Mouse (Mus musculus): ENCODE data around the gene Cd247. TPM values are rescaled to one million over a fixed set of nuclear protein-coding genes. Genes with fewer than 3 reads are reported as not detected.

Gene Cd247
- polyA plus RNA-seq, 2 experiments, result 0.07 to 0.47 TPM

DNA sequence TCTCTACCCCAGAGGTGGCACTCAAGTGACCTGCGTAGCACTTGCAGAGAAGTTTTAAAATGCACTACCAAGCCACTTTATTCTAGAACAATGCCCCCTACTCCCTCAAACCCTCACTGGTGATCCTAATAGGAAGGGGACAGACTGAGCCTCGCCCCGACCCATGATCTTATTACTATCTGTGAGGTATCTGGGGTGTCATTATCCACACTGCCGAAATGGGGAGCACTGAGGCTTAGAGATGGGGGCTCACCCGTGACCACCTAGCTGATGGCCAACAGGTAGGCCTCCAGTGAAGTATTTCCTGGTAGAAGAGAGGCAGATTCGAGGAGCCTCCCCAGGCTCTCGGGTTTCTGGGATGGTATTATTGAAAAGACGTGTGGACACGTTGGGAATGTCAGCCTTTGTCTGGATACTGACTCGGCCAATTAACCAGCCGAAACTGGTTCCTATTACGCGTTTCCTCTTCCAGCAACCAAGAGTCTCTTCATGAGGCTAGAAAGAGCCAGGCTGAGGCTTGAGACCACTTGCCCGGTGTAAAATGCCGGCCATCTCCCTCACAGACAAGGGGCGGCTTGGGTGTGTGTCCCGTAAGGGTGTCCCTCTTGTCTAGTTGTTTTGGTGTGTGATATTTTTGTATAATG is 22.7 kb upstream of the Cd247 start:
- Histone ChIP-seq H3K27ac (peak overlapping the region; percentile 97), H3K4me2 (ENCODE audit: low read depth) (peak overlapping the region; percentile 92), H3K9ac (replicated peaks) (peak overlapping the region; percentile 80), H3K36me3 (replicated peaks; ENCODE audit: control insufficient read depth, insufficient read depth, low read depth) (peaks cover 23% of the 10 kb centered on the region), H3K9me3 (ENCODE audit: control insufficient read depth, low read length) (no peaks in the 10 kb centered on the region), H3K4me1 (replicated peaks; ENCODE audit: control insufficient read depth in 2 of 2, insufficient read depth in 2 of 2, low read length in 1 of 2) (peaks cover 29 to 51% of the 10 kb centered on the region in 2 experiments), H3K4me3 (ENCODE audit: insufficient read depth in 1 of 2, low read depth in 2 of 2, low read length in 2 of 2) (peak overlapping the region; percentile 86 to 89), H3K27me3 (ENCODE audit: control insufficient read depth, insufficient read depth, low read length) (no peaks in the 10 kb centered on the region)
- no peak for DNase-seq (ENCODE audit: low read depth in 3 of 3, low spot score in 3 of 3)
- no peak for TF ChIP-seq EP300 (IDR thresholded peaks at IDR 0.05; ENCODE audit: low read depth)
- no peak for TF ChIP-seq CTCF (IDR thresholded peaks at IDR 0.05; ENCODE audit: low read depth)
- ATAC-seq (ENCODE audit: insufficient read depth), result no peak
- 43% methylated on average over 17 of the region's 17 CpGs for WGBS (ENCODE audit: insufficient replicate concordance)

DNA sequence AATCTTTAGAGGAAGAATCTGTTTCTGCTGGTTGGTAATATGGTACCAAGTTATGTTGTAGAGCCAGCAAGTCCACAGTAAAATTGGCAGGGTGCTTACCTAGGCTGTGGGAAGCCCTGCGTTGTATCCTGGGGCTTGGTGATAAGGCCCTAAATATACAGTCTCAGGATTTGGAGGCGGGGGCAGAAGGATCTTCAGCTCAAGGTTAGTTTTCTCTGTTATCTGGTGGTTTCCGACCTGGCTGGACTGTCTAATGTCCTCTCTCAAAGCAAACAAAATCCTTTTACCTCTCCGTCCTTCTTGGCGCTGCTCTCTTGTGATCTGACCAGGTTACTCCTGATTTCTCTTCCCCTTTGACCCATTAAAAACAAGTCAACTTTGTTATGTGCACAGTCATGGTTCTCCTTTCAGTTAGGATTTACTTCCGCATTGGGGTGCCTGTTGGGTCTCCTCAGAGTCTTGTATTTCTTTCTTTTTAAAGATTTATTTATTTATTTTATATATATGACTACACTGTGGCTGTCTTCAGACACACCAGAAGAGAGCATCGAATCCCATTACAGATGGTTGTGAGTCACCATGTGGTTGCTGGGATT is 22.1 kb upstream of the Cd247 start:
- Histone ChIP-seq H3K9me3 (ENCODE audit: control insufficient read depth, low read length) (no peaks in the 10 kb centered on the region), H3K9ac (replicated peaks) (peak overlapping the region; percentile 80), H3K36me3 (replicated peaks; ENCODE audit: control insufficient read depth, insufficient read depth, low read depth) (peaks cover 29% of the 10 kb centered on the region), H3K4me2 (ENCODE audit: low read depth) (peak overlapping the region; percentile 92), H3K27ac (peak overlapping the region; percentile 97), H3K27me3 (ENCODE audit: control insufficient read depth, insufficient read depth, low read length) (no peaks in the 10 kb centered on the region), H3K4me1 (replicated peaks; ENCODE audit: control insufficient read depth in 2 of 2, insufficient read depth in 2 of 2, low read length in 1 of 2) (peaks cover 35 to 57% of the 10 kb centered on the region in 2 experiments), H3K4me3 (ENCODE audit: insufficient read depth in 1 of 2, low read depth in 2 of 2, low read length in 2 of 2) (peak overlapping the region; percentile 86 to 89)
- peak; percentile 51 for ATAC-seq (ENCODE audit: insufficient read depth)
- no peak for TF ChIP-seq CTCF (IDR thresholded peaks at IDR 0.05; ENCODE audit: low read depth)
- TF ChIP-seq EP300 (IDR thresholded peaks at IDR 0.05; ENCODE audit: low read depth), result peak; percentile 68
- DNase-seq (ENCODE audit: low read depth in 3 of 3, low spot score in 3 of 3), result peak; percentile 76 to 79 (median 76)
- 20% methylated on average over 7 of the region's 7 CpGs for WGBS (ENCODE audit: insufficient replicate concordance)

DNA sequence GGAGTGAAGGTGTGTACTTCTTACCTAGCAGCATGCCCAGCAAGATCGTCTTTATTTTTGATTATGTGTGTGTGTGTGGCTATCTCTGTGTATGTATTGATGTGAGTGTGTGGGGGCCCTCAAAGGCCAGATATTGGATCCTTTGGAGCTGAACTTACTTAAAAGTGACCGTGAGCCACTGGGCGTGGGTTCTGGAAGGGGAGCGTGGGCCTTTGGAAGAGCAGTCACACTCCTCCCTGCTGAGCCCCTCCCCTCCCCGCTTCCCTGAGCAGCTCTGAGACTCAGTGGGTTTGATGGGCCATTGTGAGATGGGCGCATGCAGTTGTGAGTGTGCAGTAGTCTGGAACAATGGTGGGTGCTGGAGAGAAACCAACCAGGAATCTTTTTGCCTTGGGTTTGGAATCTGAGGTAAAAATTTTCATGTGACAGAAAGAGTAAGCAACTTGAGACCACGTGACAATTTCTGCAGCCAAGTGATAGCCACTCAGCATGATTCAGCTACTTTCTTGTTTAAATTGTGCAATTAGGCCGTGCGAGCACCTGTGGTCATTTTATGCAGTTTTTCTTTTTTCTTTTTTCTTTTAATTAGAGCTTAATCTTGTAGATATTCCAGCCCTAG is 19.5 kb upstream of the Cd247 start:
- ATAC-seq (ENCODE audit: insufficient read depth) (peak; percentile 54), DNase-seq (ENCODE audit: low read depth in 3 of 3, low spot score in 3 of 3) (peak; percentile 81 to 82 (median 81))
- Histone ChIP-seq H3K9me3 (ENCODE audit: control insufficient read depth, low read length) (no peaks in the 10 kb centered on the region), H3K4me1 (replicated peaks; ENCODE audit: control insufficient read depth in 2 of 2, insufficient read depth in 2 of 2, low read length in 1 of 2) (peaks cover 35 to 56% of the 10 kb centered on the region in 2 experiments), H3K9ac (replicated peaks) (peak overlapping the region; percentile 55), H3K27ac (peak overlapping the region; percentile 97), H3K4me3 (ENCODE audit: insufficient read depth in 1 of 2, low read depth in 2 of 2, low read length in 2 of 2) (peak overlapping the region; percentile 42 to 64), H3K27me3 (ENCODE audit: control insufficient read depth, insufficient read depth, low read length) (no peaks in the 10 kb centered on the region), H3K36me3 (replicated peaks; ENCODE audit: control insufficient read depth, insufficient read depth, low read depth) (peaks cover 55% of the 10 kb centered on the region), H3K4me2 (ENCODE audit: low read depth) (peak overlapping the region; percentile 92)
- TF ChIP-seq EP300 (IDR thresholded peaks at IDR 0.05; ENCODE audit: low read depth) (peak; percentile 90), CTCF (IDR thresholded peaks at IDR 0.05; ENCODE audit: low read depth) (no peak)
- WGBS (ENCODE audit: insufficient replicate concordance), result 14% methylated on average over 9 of the region's 9 CpGs

DNA sequence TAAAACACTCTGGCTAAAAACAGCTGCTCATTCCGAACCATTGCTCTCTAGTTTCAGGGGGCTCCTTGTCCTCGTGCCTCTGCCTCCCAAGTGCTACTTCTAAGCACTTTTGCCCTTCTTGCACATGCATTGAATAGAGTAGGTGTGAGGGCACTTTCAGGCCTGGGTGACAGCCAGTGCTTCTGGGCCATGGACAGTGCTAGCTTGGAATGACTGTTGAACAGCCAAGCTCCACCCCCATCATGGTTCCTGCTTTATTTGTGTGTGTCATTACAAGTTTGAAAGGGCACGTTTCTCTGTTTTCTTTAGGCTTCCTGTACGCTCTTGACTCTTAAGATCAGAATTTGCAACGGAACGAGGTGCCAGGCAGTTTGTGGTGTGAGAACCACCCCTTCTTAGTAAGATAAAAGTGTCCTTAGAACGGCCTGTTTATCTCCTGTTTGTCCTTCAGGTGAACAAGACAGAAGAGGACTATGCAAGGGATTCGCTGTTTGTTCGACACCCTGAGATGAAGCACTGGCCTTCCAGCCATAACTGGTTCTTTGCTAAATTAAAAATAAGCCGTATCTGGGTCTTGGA is 18.2 kb upstream of the Cd247 start:
- H3K4me2 ChIP-seq (ENCODE audit: low read depth), result peak overlapping the region; percentile 92
- DNase-seq (ENCODE audit: low read depth in 3 of 3, low spot score in 3 of 3) (no peak), ATAC-seq (ENCODE audit: insufficient read depth) (no peak)
- H3K9ac ChIP-seq (replicated peaks), result peak overlapping the region; percentile 55
- peaks cover 60% of the 10 kb centered on the region for H3K36me3 ChIP-seq (replicated peaks; ENCODE audit: control insufficient read depth, insufficient read depth, low read depth)
- peak; percentile 64 for TF ChIP-seq EP300 (IDR thresholded peaks at IDR 0.05; ENCODE audit: low read depth)
- TF ChIP-seq CTCF (IDR thresholded peaks at IDR 0.05; ENCODE audit: low read depth), result no peak
- H3K4me3 ChIP-seq (ENCODE audit: insufficient read depth in 1 of 2, low read depth in 2 of 2, low read length in 2 of 2), result peak overlapping the region; percentile 42 to 54
- no peaks in the 10 kb centered on the region for H3K9me3 ChIP-seq (ENCODE audit: control insufficient read depth, low read length)
- peaks cover 33 to 55% of the 10 kb centered on the region in 2 experiments for H3K4me1 ChIP-seq (replicated peaks; ENCODE audit: control insufficient read depth in 2 of 2, insufficient read depth in 2 of 2, low read length in 1 of 2)
- no peaks in the 10 kb centered on the region for H3K27me3 ChIP-seq (ENCODE audit: control insufficient read depth, insufficient read depth, low read length)
- 24% methylated on average over 10 of the region's 10 CpGs for WGBS (ENCODE audit: insufficient replicate concordance)
- peak overlapping the region; percentile 97 for H3K27ac ChIP-seq

Data from liver, embryonic 14.5 days (tissue).